Mouse (Mus musculus) stomach, postnatal 0 days (tissue): ENCODE data around the gene Mrgprd. TPM values are rescaled to one million over a fixed set of nuclear protein-coding genes. Genes with fewer than 3 reads are reported as not detected.

ENCODE experiments used
- ATAC-seq: fragments of 200-750 bp; cut with Nextera tagmentation; 2 replicates; pipeline ENCODE4 v1.8.0; 2017; ENCODE audit not compliant: low FRiP score, low TSS enrichment
- DNase-seq: peaks from one replicate; pipeline ENCODE4 v3.0.0-alpha.2; 2016; ENCODE audit warnings: low spot score
- H3K27ac ChIP-seq: fragments of 300-500 bp; sonication (generic); replicated peaks from 2 replicates; pipeline ENCODE4 v1.5.1; 2014; ENCODE audit warnings: mild to moderate bottlenecking, control low read depth
- H3K27me3 ChIP-seq: fragments of 300-500 bp; sonication (generic); 2 replicates; pipeline ENCODE4 v1.6.1; 2014; ENCODE audit warnings: low read length; ENCODE audit not compliant: control insufficient read depth, insufficient read depth
- H3K36me3 ChIP-seq: fragments of 300-500 bp; sonication (generic); 2 replicates; pipeline ENCODE4 v1.6.1; 2014; ENCODE audit warnings: low read length, mixed read lengths; ENCODE audit not compliant: control insufficient read depth, insufficient read depth
- H3K4me1 ChIP-seq: fragments of 300-500 bp; sonication (generic); replicated peaks from 2 replicates; pipeline ENCODE4 v1.6.1; 2014; ENCODE audit warnings: antibody characterized with exemption; ENCODE audit not compliant: control insufficient read depth, insufficient read depth
- H3K4me2 ChIP-seq: fragments of 300-500 bp; sonication (generic); replicated peaks from 2 replicates; pipeline ENCODE4 v1.6.1; 2014; ENCODE audit warnings: low read depth, mild to moderate bottlenecking, control low read depth, moderate library complexity
- H3K4me3 ChIP-seq: fragments of 300-500 bp; sonication (generic); 2 replicates; pipeline ENCODE4 v1.5.1; 2014; ENCODE audit warnings: low read depth, low read length, control low read depth
- H3K9ac ChIP-seq: fragments of 300-500 bp; sonication (generic); 2 replicates; pipeline ENCODE4 v1.6.1; 2014; ENCODE audit warnings: mild to moderate bottlenecking, low read length, control low read depth, mixed read lengths
- H3K9me3 ChIP-seq: fragments of 300-500 bp; sonication (generic); 2 replicates; pipeline ENCODE4 v1.6.1; 2016; ENCODE audit warnings: low read length; ENCODE audit not compliant: control insufficient read depth
- CTCF ChIP-seq: IDR thresholded peaks from 2 replicates; pipeline ENCODE4 v1.5.1; 2016; ENCODE audit warnings: antibody characterized with exemption, low read depth, mild to moderate bottlenecking, moderate library complexity
- EP300 ChIP-seq: optimal IDR thresholded peaks from 2 replicates; pipeline ENCODE3; 2016; ENCODE audit warnings: antibody characterized with exemption
- WGBS: fragments of 180-500 bp; shearing (Covaris S2); extraction: QIAGEN DNeasy Blood & Tissue Kit; methylation state at CpG from one replicate; pipeline ENCODE4 v1.1.7; 2014; 5-methylcytosine and 5-hydroxymethylcytosine counted together
- polyA plus RNA-seq: library from polyadenylated mRNA; unstranded; fragments of >200 nt; fragmentation: Nextera tagmentation; extraction: Ambion mirVana; gene quantifications from 2 replicates; pipeline ENCODE4 v1.2.1, GENCODE M21; 2015

Mrgprd gene
- polyA plus RNA-seq, 1 experiment from 2014 or later = not detected

DNA sequence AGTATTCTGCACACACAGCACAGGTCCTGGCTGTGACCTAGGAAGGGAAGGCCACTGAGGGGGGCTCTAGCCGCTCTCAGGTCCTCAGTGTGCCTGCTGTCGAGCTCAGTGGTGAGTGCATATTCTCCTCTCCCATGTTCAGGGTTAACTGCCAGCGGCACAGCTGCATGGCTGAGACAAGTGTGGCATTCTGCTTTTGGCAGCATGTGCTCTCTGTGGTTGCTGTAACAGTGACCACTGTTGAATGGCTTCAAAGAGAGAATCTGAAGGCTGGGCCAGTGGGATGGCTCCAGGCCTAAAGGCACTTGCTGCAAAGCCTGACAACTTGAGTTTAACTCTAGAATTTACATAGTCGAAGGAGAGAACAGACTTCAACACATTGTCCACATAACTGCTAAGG is 2.9 kb downstream of the Mrgprd start:
- ATAC-seq = no peak
- Histone ChIP-seq H3K4me1 (no peaks in the 10 kb centered on the region), H3K36me3 (no peaks in the 10 kb centered on the region), H3K27me3 (no peaks in the 10 kb centered on the region), H3K9ac (no peak overlapping the region), H3K9me3 (no peaks in the 10 kb centered on the region), H3K27ac (no peak overlapping the region), H3K4me3 (no peak overlapping the region), H3K4me2 (no peak overlapping the region)
- DNase-seq = no peak
- TF ChIP-seq EP300 = no peak
- no peak for TF ChIP-seq CTCF
- 71% methylated on average over 4 of the region's 4 CpGs for WGBS

DNA sequence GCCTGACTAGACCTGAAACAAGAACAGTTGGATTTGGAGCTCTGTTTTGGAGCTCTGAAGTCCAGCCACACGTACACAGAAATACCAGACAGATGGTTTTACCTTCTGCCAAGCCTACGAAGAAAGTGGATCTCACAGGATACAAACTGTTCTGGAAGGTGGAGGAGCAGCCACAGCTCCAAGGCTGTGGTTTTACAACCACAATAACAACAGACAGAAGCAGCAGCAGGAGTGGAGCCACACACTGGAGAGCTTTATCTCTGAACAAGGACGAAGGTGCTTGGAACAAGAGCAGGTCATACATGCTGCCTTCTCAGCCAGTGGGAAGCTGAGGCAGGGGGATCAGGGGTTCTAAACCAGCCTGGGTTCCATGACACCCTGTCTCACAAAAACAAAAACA is 4.8 kb downstream of the Mrgprd start:
- DNase-seq = no peak
- no peak overlapping the region for H3K9ac ChIP-seq
- H3K4me3 ChIP-seq = no peak overlapping the region
- no peak overlapping the region for H3K4me2 ChIP-seq
- 77% methylated on average over 3 of the region's 3 CpGs for WGBS
- no peak overlapping the region for H3K27ac ChIP-seq
- H3K27me3 ChIP-seq = no peaks in the 10 kb centered on the region
- ATAC-seq = no peak
- H3K9me3 ChIP-seq = no peaks in the 10 kb centered on the region
- H3K4me1 ChIP-seq = no peaks in the 10 kb centered on the region
- no peaks in the 10 kb centered on the region for H3K36me3 ChIP-seq
- TF ChIP-seq EP300 = no peak
- no peak for TF ChIP-seq CTCF

- H3K36me3 ChIP-seq = no peaks in the 10 kb centered on the region
- no peak for ATAC-seq
- 36% methylated on average over 4 of the region's 4 CpGs for WGBS
- no peak for DNase-seq
- no peaks in the 10 kb centered on the region for H3K27me3 ChIP-seq
- H3K4me2 ChIP-seq = no peak overlapping the region
- no peaks in the 10 kb centered on the region for H3K9me3 ChIP-seq
- no peaks in the 10 kb centered on the region for H3K4me1 ChIP-seq
- no peak for TF ChIP-seq CTCF
- TF ChIP-seq EP300 = no peak
- no peak overlapping the region for H3K9ac ChIP-seq
- H3K4me3 ChIP-seq = no peak overlapping the region
- H3K27ac ChIP-seq = no peak overlapping the region
Measured at GRCm38 (mm10) chr7:145323607-145324006, 9.0 kb downstream of the Mrgprd start.

- Histone ChIP-seq H3K27ac (no peak overlapping the region), H3K36me3 (no peaks in the 10 kb centered on the region), H3K4me1 (no peaks in the 10 kb centered on the region; the same call in 1 of the 2 replicates), H3K27me3 (no peaks in the 10 kb centered on the region), H3K4me2 (no peak overlapping the region), H3K4me3 (no peak overlapping the region), H3K9ac (no peak overlapping the region), H3K9me3 (no peaks in the 10 kb centered on the region)
- TF ChIP-seq CTCF = no peak
- TF ChIP-seq EP300 = no peak
- peak; percentile 41; the same call in 1 of the 2 replicates for ATAC-seq
- no peak for DNase-seq
- WGBS = 30% methylated on average over 2 of the region's 2 CpGs
Measured at GRCm38 (mm10) chr7:145325697-145326096, 11.1 kb downstream of the Mrgprd start.

- ATAC-seq = peak; percentile 12; the same call in 1 of the 2 replicates
- H3K9ac ChIP-seq = no peak overlapping the region
- WGBS = 43% methylated on average over 2 of the region's 2 CpGs
- no peak for DNase-seq
- no peaks in the 10 kb centered on the region for H3K9me3 ChIP-seq
- no peaks in the 10 kb centered on the region for H3K36me3 ChIP-seq
- H3K4me3 ChIP-seq = no peak overlapping the region
- no peak overlapping the region for H3K27ac ChIP-seq
- no peaks in the 10 kb centered on the region; the same call in 1 of the 2 replicates for H3K4me1 ChIP-seq
- no peak overlapping the region for H3K4me2 ChIP-seq
- TF ChIP-seq CTCF (no peak), EP300 (no peak)
- no peaks in the 10 kb centered on the region for H3K27me3 ChIP-seq
Measured at GRCm38 (mm10) chr7:145329982-145330381, 15.3 kb downstream of the Mrgprd start.

- DNase-seq (no peak), ATAC-seq (no peak)
- Histone ChIP-seq H3K4me3 (no peak overlapping the region), H3K27ac (no peak overlapping the region), H3K9ac (no peak overlapping the region), H3K9me3 (no peaks in the 10 kb centered on the region), H3K4me1 (no peaks in the 10 kb centered on the region; the same call in 1 of the 2 replicates), H3K27me3 (no peaks in the 10 kb centered on the region), H3K4me2 (no peak overlapping the region), H3K36me3 (no peaks in the 10 kb centered on the region)
- WGBS = 55% methylated on average over 2 of the region's 2 CpGs
- TF ChIP-seq CTCF (peak; percentile 27), EP300 (no peak)
Measured at GRCm38 (mm10) chr7:145330641-145331040, 16.0 kb downstream of the Mrgprd start.
